Mouse (Mus musculus) CH12.LX (cell line): Measurements from ENCODE around the gene Taf1c. TPM values are rescaled to one million over a fixed set of nuclear protein-coding genes. Genes with fewer than 3 reads are reported as not detected.

ENCODE experiments used
- DNase-seq: peaks from one replicate; pipeline ENCODE4 v3.0.0-alpha.2; 2013; ENCODE audit errors: extremely low read depth
- H3K27ac ChIP-seq: 2 replicates; pipeline ENCODE4 v1.5.1; 2012; ENCODE audit warnings: low read depth, mild to moderate bottlenecking, control low read depth, moderate library complexity; ENCODE audit not compliant: insufficient read depth
- H3K27me3 ChIP-seq: replicated peaks from 2 replicates; pipeline ENCODE3; 2012; ENCODE audit warnings: inconsistent platforms
- H3K36me3 ChIP-seq, 2 experiments: replicated peaks in 1 of 2; 2 replicates each; pipeline versions ENCODE3 to v1.6.1; 2012; ENCODE audit warnings: inconsistent platforms in 1 of 2, low read length in 1 of 2, mild to moderate bottlenecking in 1 of 2, mixed read lengths in 1 of 2, moderate library complexity in 1 of 2; ENCODE audit not compliant: control insufficient read depth in 1 of 2, insufficient read depth in 1 of 2
- H3K4me1 ChIP-seq, 2 experiments: 2 replicates each; pipeline ENCODE4 v1.6.1; 2012; ENCODE audit warnings: inconsistent platforms in 1 of 2, moderate library complexity in 1 of 2; ENCODE audit not compliant: insufficient read depth in 2 of 2, control insufficient read depth in 1 of 2
- H3K4me2 ChIP-seq: 2 replicates; pipeline ENCODE4 v1.6.1; 2012; ENCODE audit warnings: low read depth, mild to moderate bottlenecking, control low read depth; ENCODE audit not compliant: poor library complexity, insufficient read depth, severe bottlenecking
- H3K4me3 ChIP-seq, 3 experiments: fragments of 150-350 bp in 1 of 3; sonication (generic) in 1 of 3; replicated peaks in 1 of 3; 2 replicates each; pipeline versions ENCODE3 to v1.5.1; 2011 to 2012; ENCODE audit warnings: low read depth in 2 of 3, low read length in 2 of 3, mild to moderate bottlenecking in 2 of 3, moderate library complexity in 2 of 3, control low read depth in 1 of 3, improper control_type of control experiment in 1 of 3, inconsistent platforms in 1 of 3, mixed read lengths in 1 of 3; ENCODE audit not compliant: poor library complexity in 1 of 3
- H3K79me2 ChIP-seq: replicated peaks from 2 replicates; pipeline ENCODE4 v1.6.1; 2012; ENCODE audit warnings: mild to moderate bottlenecking, moderate library complexity; ENCODE audit not compliant: control insufficient read depth, poor library complexity, insufficient read depth, severe bottlenecking; ENCODE audit errors: extremely low read depth
- H3K9ac ChIP-seq: 2 replicates; pipeline ENCODE4 v1.6.1; 2012; ENCODE audit warnings: low read depth, mild to moderate bottlenecking, control low read depth, moderate library complexity; ENCODE audit not compliant: insufficient read depth
- H3K9me3 ChIP-seq: replicated peaks from 2 replicates; pipeline ENCODE3; 2012; ENCODE audit warnings: low read length, inconsistent platforms, mixed read lengths
- BHLHE40 ChIP-seq: IDR thresholded peaks from 2 replicates; pipeline ENCODE4 v1.6.1; 2011; ENCODE audit warnings: mild to moderate bottlenecking, low read depth, low read length, improper control_type of control experiment
- E2F4 ChIP-seq: IDR thresholded peaks from 2 replicates; pipeline ENCODE4 v1.6.1; 2011; ENCODE audit warnings: low read depth, low read length, improper control_type of control experiment; ENCODE audit not compliant: insufficient replicate concordance
- ELF1 ChIP-seq: IDR thresholded peaks from 2 replicates; pipeline ENCODE4 v1.6.1; 2014; ENCODE audit warnings: low read depth, mild to moderate bottlenecking, inconsistent platforms, low read length, improper control_type of control experiment
- EP300 ChIP-seq: IDR thresholded peaks from 2 replicates; pipeline ENCODE4 v1.6.1; 2011; ENCODE audit warnings: low read length, improper control_type of control experiment
- ETS1 ChIP-seq: conservative IDR thresholded peaks from 2 replicates; pipeline ENCODE4 v1.6.1; 2012; ENCODE audit warnings: low read depth, mild to moderate bottlenecking, inconsistent platforms, low read length, improper control_type of control experiment, moderate library complexity
- GABPA ChIP-seq: IDR thresholded peaks from 2 replicates; pipeline ENCODE4 v1.6.1; 2012; ENCODE audit warnings: low read depth, low read length, improper control_type of control experiment, inconsistent platforms; ENCODE audit not compliant: insufficient replicate concordance
- HCFC1 ChIP-seq: IDR thresholded peaks from 2 replicates; pipeline ENCODE4 v1.6.1; 2012; ENCODE audit warnings: low read depth, mild to moderate bottlenecking, inconsistent platforms, low read length, improper control_type of control experiment
- JUND ChIP-seq: conservative IDR thresholded peaks from 2 replicates; pipeline ENCODE4 v1.6.1; 2011; ENCODE audit warnings: low read depth, low read length, improper control_type of control experiment
- KAT2A ChIP-seq: IDR thresholded peaks from 2 replicates; pipeline ENCODE4 v1.6.1; 2012; ENCODE audit warnings: low read length, improper control_type of control experiment, inconsistent platforms; ENCODE audit not compliant: insufficient replicate concordance
- MAFK ChIP-seq: IDR thresholded peaks from 2 replicates; pipeline ENCODE4 v1.6.1; 2011; ENCODE audit warnings: low read length, improper control_type of control experiment; ENCODE audit not compliant: insufficient replicate concordance
- MAX ChIP-seq: IDR thresholded peaks from 2 replicates; pipeline ENCODE4 v1.6.1; 2011; ENCODE audit warnings: low read length, improper control_type of control experiment
- MAZ ChIP-seq: IDR thresholded peaks from 2 replicates; pipeline ENCODE4 v1.6.1; 2012; ENCODE audit warnings: low read depth, mild to moderate bottlenecking, inconsistent platforms, low read length, improper control_type of control experiment, moderate library complexity
- MEF2A ChIP-seq: IDR thresholded peaks from 2 replicates; pipeline ENCODE4 v1.6.1; 2014; ENCODE audit warnings: low read depth, mild to moderate bottlenecking, inconsistent platforms, low read length, improper control_type of control experiment, borderline replicate concordance
- MYC ChIP-seq: IDR thresholded peaks from 2 replicates; pipeline ENCODE4 v1.6.1; 2011; ENCODE audit warnings: low read depth, mild to moderate bottlenecking, improper control_type of control experiment, low read length
- NELFE ChIP-seq: IDR thresholded peaks from 2 replicates; pipeline ENCODE4 v1.6.1; 2011; ENCODE audit warnings: low read depth, low read length, improper control_type of control experiment
- NRF1 ChIP-seq: IDR thresholded peaks from 2 replicates; pipeline ENCODE4 v1.6.1; 2014; ENCODE audit warnings: low read depth, mild to moderate bottlenecking, inconsistent platforms, low read length, improper control_type of control experiment, moderate library complexity
- PAX5 ChIP-seq: IDR thresholded peaks from 2 replicates; pipeline ENCODE4 v1.6.1; 2012; ENCODE audit warnings: low read length, inconsistent platforms, mixed read lengths
- POLR2A ChIP-seq: IDR thresholded peaks from 2 replicates; pipeline ENCODE4 v1.6.1; 2011; ENCODE audit warnings: low read depth, mild to moderate bottlenecking, improper control_type of control experiment, low read length
- POLR2AphosphoS2 ChIP-seq: IDR thresholded peaks from 2 replicates; pipeline ENCODE4 v1.6.1; 2011; ENCODE audit warnings: low read depth, low read length, improper control_type of control experiment
- RAD21 ChIP-seq: IDR thresholded peaks from 2 replicates; pipeline ENCODE4 v1.6.1; 2011; ENCODE audit warnings: low read depth, mild to moderate bottlenecking, low read length, improper control_type of control experiment, moderate library complexity
- RCOR1 ChIP-seq: conservative IDR thresholded peaks from 2 replicates; pipeline ENCODE4 v1.6.1; 2012; ENCODE audit warnings: low read depth, mild to moderate bottlenecking, inconsistent platforms, low read length, improper control_type of control experiment
- SIN3A ChIP-seq: IDR thresholded peaks from 2 replicates; pipeline ENCODE4 v1.6.1; 2012; ENCODE audit warnings: low read length, improper control_type of control experiment, inconsistent platforms
- TBP ChIP-seq: conservative IDR thresholded peaks from 2 replicates; pipeline ENCODE4 v1.6.1; 2011; ENCODE audit warnings: low read depth, low read length, improper control_type of control experiment
- TCF12 ChIP-seq: IDR thresholded peaks from 2 replicates; pipeline ENCODE4 v1.6.1; 2014; ENCODE audit warnings: low read depth, mild to moderate bottlenecking, inconsistent platforms, low read length, improper control_type of control experiment
- UBTF ChIP-seq: IDR thresholded peaks from 2 replicates; pipeline ENCODE4 v1.6.1; 2012; ENCODE audit warnings: low read depth, mild to moderate bottlenecking, inconsistent platforms, low read length, improper control_type of control experiment, moderate library complexity
- USF1 ChIP-seq: IDR thresholded peaks from 2 replicates; pipeline ENCODE4 v1.6.1; 2014; ENCODE audit warnings: low read depth, mild to moderate bottlenecking, inconsistent platforms, low read length, improper control_type of control experiment
- ZMIZ1 ChIP-seq: IDR thresholded peaks from 2 replicates; pipeline ENCODE4 v1.6.1; 2012; ENCODE audit warnings: low read depth, mild to moderate bottlenecking, inconsistent platforms, low read length, improper control_type of control experiment
- ZNF384 ChIP-seq: IDR thresholded peaks from 2 replicates; pipeline ENCODE4 v1.6.1; 2012; ENCODE audit warnings: low read depth, low read length, improper control_type of control experiment, inconsistent platforms
- dilution Hi-C: fragments of 300-500 bp; cut with MboI; formaldehyde crosslinking; loops from 2 replicates; pipeline ENCODE4 v1.14.3; 2020; ENCODE audit warnings: low sequenced_read_pairs; ENCODE audit not compliant: extremely low pct_unique_long_range_greater_than_20kb, extremely low pct_ligation_motif_present
- in situ Hi-C: fragments of 300-500 bp; cut with MboI; formaldehyde crosslinking; loops from 3 replicates; pipeline ENCODE4 v1.14.3; 2019; ENCODE audit warnings: low sequenced_read_pairs, low pct_ligation_motif_present, low pct_unique_long_range_greater_than_20kb, mixed read lengths
- polyA plus RNA-seq: library from polyadenylated mRNA; unstranded; fragments of >175 nt; gene quantifications from 2 replicates; pipeline ENCODE4 v1.2.1, GENCODE M21; 2012; ENCODE audit warnings: low read depth; ENCODE audit not compliant: insufficient read length
- total RNA-seq, 2 experiments: library from RNA; depleted of rRNA; stranded (reverse); fragments of 300-350 nt in 1 of 2; fragments of >200 nt in 1 of 2; gene quantifications; 2 replicates each; pipeline ENCODE4 v1.2.3; 2012 to 2014

The Taf1c gene
- total and polyA plus RNA-seq, 3 experiments: 11.0 to 14.9 (median 12.1) TPM

DNA sequence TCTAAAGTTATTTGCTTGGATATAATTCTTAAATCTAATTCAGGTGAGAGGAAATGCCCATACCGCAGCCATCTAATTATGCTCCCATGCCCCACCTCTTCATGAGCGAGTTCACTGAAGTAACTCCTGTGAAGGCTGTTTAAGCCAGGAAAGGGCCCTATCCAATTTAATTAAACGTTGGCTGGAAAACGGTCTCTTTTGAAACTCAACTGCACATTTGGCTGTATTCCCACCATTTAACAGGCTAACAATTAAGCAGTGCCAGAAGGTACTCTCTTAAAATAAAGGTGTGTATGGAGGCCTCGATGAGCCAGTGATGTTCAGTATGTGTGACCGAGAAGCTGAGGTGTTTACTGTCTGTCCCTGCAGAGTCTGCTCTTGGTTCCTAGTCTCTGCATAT lies 49.2 kb downstream of the Taf1c start:
- no peak overlapping the region for H3K27ac ChIP-seq
- TF ChIP-seq NELFE (no peak), MYC (no peak), E2F4 (no peak), PAX5 (no peak), ETS1 (no peak), RCOR1 (no peak), MAX (no peak), JUND (no peak), ZNF384 (no peak), POLR2A (no peak), EP300 (no peak), ELF1 (no peak), GABPA (no peak), SIN3A (no peak), MEF2A (no peak), TCF12 (no peak), ZMIZ1 (no peak), KAT2A (no peak)
- TF ChIP-seq, all 38 proteins: peak for 0
- no peak overlapping the region for H3K4me2 ChIP-seq
- peaks cover 3 to 56% of the 10 kb centered on the region in 2 experiments; a peak in 3 of 4 replicates for H3K4me1 ChIP-seq
- no peaks in the 10 kb centered on the region for H3K27me3 ChIP-seq
- H3K79me2 ChIP-seq: peaks cover 70% of the 10 kb centered on the region
- in situ Hi-C loops (loop anchor here (5.0 kb wide), 1 partner anchor 46 kb away; no protein-coding TSS in a partner anchor), dilution Hi-C loops (no loop called here)
- H3K4me3 ChIP-seq: no peak overlapping the region
- no peaks in the 10 kb centered on the region for H3K9me3 ChIP-seq
- H3K36me3 ChIP-seq: peaks cover 3 to 42% of the 10 kb centered on the region in 2 experiments
- H3K9ac ChIP-seq: no peak overlapping the region
- no peak for DNase-seq

GRCm38 (mm10) chr8:119552967-119553366 lies 52.1 kb downstream of the Taf1c start:
- Histone ChIP-seq H3K4me3 (no peak overlapping the region), H3K79me2 (peaks cover 85% of the 10 kb centered on the region), H3K27ac (no peak overlapping the region), H3K36me3 (peaks cover 3 to 69% of the 10 kb centered on the region in 2 experiments), H3K9me3 (no peaks in the 10 kb centered on the region), H3K4me1 (peaks cover 9 to 74% of the 10 kb centered on the region in 2 experiments), H3K9ac (no peak overlapping the region), H3K4me2 (no peak overlapping the region), H3K27me3 (no peaks in the 10 kb centered on the region)
- dilution Hi-C loops (no loop called here), in situ Hi-C loops (no loop called here)
- DNase-seq: no peak
- TF ChIP-seq GABPA (no peak), KAT2A (no peak), MAZ (no peak), MAFK (no peak), PAX5 (no peak), EP300 (no peak), E2F4 (no peak), TBP (no peak), NRF1 (no peak), RCOR1 (no peak), ELF1 (no peak), USF1 (no peak), TCF12 (no peak), HCFC1 (no peak), BHLHE40 (no peak), RAD21 (no peak), UBTF (no peak), POLR2AphosphoS2 (no peak), MAX (no peak)
- TF ChIP-seq, all 38 proteins: peak for 0
